Mouse (Mus musculus): ENCODE results near the gene Tmeff1. TPM values are rescaled to one million over a fixed set of nuclear protein-coding genes. Genes with fewer than 3 reads are reported as not detected.

The Tmeff1 gene
- polyA plus RNA-seq, 1 experiment from 2014 or later = 16.7 TPM

GRCm38 (mm10) chr4:48554132-48554531 is 30.8 kb upstream of the Tmeff1 start:
- Histone ChIP-seq H3K9ac (ENCODE audit: low read length) (no peak overlapping the region), H3K4me3 (ENCODE audit: low read depth, low read length) (no peak overlapping the region), H3K27ac (replicated peaks) (no peak overlapping the region), H3K36me3 (ENCODE audit: control insufficient read depth, insufficient read depth, low read length) (peaks cover 5% of the 10 kb centered on the region), H3K4me2 (replicated peaks; ENCODE audit: low read depth) (no peak overlapping the region), H3K9me3 (ENCODE audit: control insufficient read depth, low read length) (no peaks in the 10 kb centered on the region), H3K27me3 (ENCODE audit: control insufficient read depth, insufficient read depth, low read length) (no peaks in the 10 kb centered on the region), H3K4me1 (replicated peaks; ENCODE audit: control insufficient read depth, insufficient read depth) (no peaks in the 10 kb centered on the region)
- no peak for ATAC-seq (ENCODE audit: low FRiP score, low TSS enrichment)
- DNase-seq (ENCODE audit: low spot score) = no peak
- WGBS = 90% methylated on average over 7 of the region's 7 CpGs
- TF ChIP-seq CTCF (IDR thresholded peaks at IDR 0.05; ENCODE audit: low read depth) (no peak), EP300 (optimal IDR thresholded peaks at IDR 0.05) (no peak)

- H3K27ac ChIP-seq (replicated peaks) = no peak overlapping the region
- H3K4me2 ChIP-seq (replicated peaks; ENCODE audit: low read depth) = no peak overlapping the region
- no peaks in the 10 kb centered on the region for H3K27me3 ChIP-seq (ENCODE audit: control insufficient read depth, insufficient read depth, low read length)
- peak; percentile 77 for TF ChIP-seq CTCF (IDR thresholded peaks at IDR 0.05; ENCODE audit: low read depth)
- TF ChIP-seq EP300 (optimal IDR thresholded peaks at IDR 0.05) = no peak
- H3K9ac ChIP-seq (ENCODE audit: low read length) = no peak overlapping the region
- H3K36me3 ChIP-seq (ENCODE audit: control insufficient read depth, insufficient read depth, low read length) = peaks cover 5% of the 10 kb centered on the region
- H3K9me3 ChIP-seq (ENCODE audit: control insufficient read depth, low read length) = no peaks in the 10 kb centered on the region
- ATAC-seq (ENCODE audit: low FRiP score, low TSS enrichment) (no peak), DNase-seq (ENCODE audit: low spot score) (peak; percentile 53)
- no peak overlapping the region for H3K4me3 ChIP-seq (ENCODE audit: low read depth, low read length)
- 9% methylated on average over 3 of the region's 3 CpGs for WGBS
- H3K4me1 ChIP-seq (replicated peaks; ENCODE audit: control insufficient read depth, insufficient read depth) = no peaks in the 10 kb centered on the region
These were observed 29.2 kb upstream of the Tmeff1 start for GRCm38 (mm10) chr4:48555729-48556128.

GRCm38 (mm10) chr4:48559652-48560051 is 25.3 kb upstream of the Tmeff1 start:
- WGBS = 87% methylated on average over 14 of the region's 14 CpGs
- H3K27ac ChIP-seq (replicated peaks) = no peak overlapping the region
- H3K4me1 ChIP-seq (replicated peaks; ENCODE audit: control insufficient read depth, insufficient read depth) = no peaks in the 10 kb centered on the region
- H3K4me3 ChIP-seq (ENCODE audit: low read depth, low read length) = no peak overlapping the region
- no peak overlapping the region for H3K4me2 ChIP-seq (replicated peaks; ENCODE audit: low read depth)
- DNase-seq (ENCODE audit: low spot score) (no peak), ATAC-seq (ENCODE audit: low FRiP score, low TSS enrichment) (no peak)
- no peak for TF ChIP-seq CTCF (IDR thresholded peaks at IDR 0.05; ENCODE audit: low read depth)
- no peak for TF ChIP-seq EP300 (optimal IDR thresholded peaks at IDR 0.05)
- no peaks in the 10 kb centered on the region for H3K27me3 ChIP-seq (ENCODE audit: control insufficient read depth, insufficient read depth, low read length)
- no peaks in the 10 kb centered on the region; the same call in 1 of the 2 replicates for H3K36me3 ChIP-seq (ENCODE audit: control insufficient read depth, insufficient read depth, low read length)
- H3K9ac ChIP-seq (ENCODE audit: low read length) = no peak overlapping the region
- H3K9me3 ChIP-seq (ENCODE audit: control insufficient read depth, low read length) = no peaks in the 10 kb centered on the region

GRCm38 (mm10) chr4:48561824-48562223 is 23.1 kb upstream of the Tmeff1 start:
- no peak overlapping the region for H3K4me3 ChIP-seq (ENCODE audit: low read depth, low read length)
- no peaks in the 10 kb centered on the region; the same call in 1 of the 2 replicates for H3K36me3 ChIP-seq (ENCODE audit: control insufficient read depth, insufficient read depth, low read length)
- no peak overlapping the region for H3K9ac ChIP-seq (ENCODE audit: low read length)
- H3K27ac ChIP-seq (replicated peaks) = no peak overlapping the region
- WGBS = 82% methylated on average over 8 of the region's 8 CpGs
- no peaks in the 10 kb centered on the region for H3K27me3 ChIP-seq (ENCODE audit: control insufficient read depth, insufficient read depth, low read length)
- H3K4me1 ChIP-seq (replicated peaks; ENCODE audit: control insufficient read depth, insufficient read depth) = no peaks in the 10 kb centered on the region
- no peak overlapping the region for H3K4me2 ChIP-seq (replicated peaks; ENCODE audit: low read depth)
- DNase-seq (ENCODE audit: low spot score) = no peak
- no peak for ATAC-seq (ENCODE audit: low FRiP score, low TSS enrichment)
- H3K9me3 ChIP-seq (ENCODE audit: control insufficient read depth, low read length) = no peaks in the 10 kb centered on the region
- no peak for TF ChIP-seq CTCF (IDR thresholded peaks at IDR 0.05; ENCODE audit: low read depth)
- no peak for TF ChIP-seq EP300 (optimal IDR thresholded peaks at IDR 0.05)

- Histone ChIP-seq H3K4me1 (replicated peaks; ENCODE audit: control insufficient read depth, insufficient read depth) (no peaks in the 10 kb centered on the region), H3K4me2 (replicated peaks; ENCODE audit: low read depth) (no peak overlapping the region), H3K9me3 (ENCODE audit: control insufficient read depth, low read length) (no peaks in the 10 kb centered on the region), H3K4me3 (ENCODE audit: low read depth, low read length) (no peak overlapping the region), H3K36me3 (ENCODE audit: control insufficient read depth, insufficient read depth, low read length) (no peaks in the 10 kb centered on the region; the same call in 1 of the 2 replicates), H3K9ac (ENCODE audit: low read length) (no peak overlapping the region), H3K27ac (replicated peaks) (no peak overlapping the region), H3K27me3 (ENCODE audit: control insufficient read depth, insufficient read depth, low read length) (no peaks in the 10 kb centered on the region)
- TF ChIP-seq CTCF (IDR thresholded peaks at IDR 0.05; ENCODE audit: low read depth) (no peak), EP300 (optimal IDR thresholded peaks at IDR 0.05) (no peak)
- no peak for ATAC-seq (ENCODE audit: low FRiP score, low TSS enrichment)
- no peak for DNase-seq (ENCODE audit: low spot score)
These were observed 20.0 kb upstream of the Tmeff1 start for GRCm38 (mm10) chr4:48564962-48565361.

- DNase-seq (ENCODE audit: low spot score) (no peak), ATAC-seq (ENCODE audit: low FRiP score, low TSS enrichment) (no peak)
- no peak overlapping the region for H3K9ac ChIP-seq (ENCODE audit: low read length)
- no peaks in the 10 kb centered on the region for H3K27me3 ChIP-seq (ENCODE audit: control insufficient read depth, insufficient read depth, low read length)
- no peaks in the 10 kb centered on the region for H3K4me1 ChIP-seq (replicated peaks; ENCODE audit: control insufficient read depth, insufficient read depth)
- no peaks in the 10 kb centered on the region for H3K9me3 ChIP-seq (ENCODE audit: control insufficient read depth, low read length)
- 80% methylated on average over 7 of the region's 7 CpGs for WGBS
- H3K27ac ChIP-seq (replicated peaks) = no peak overlapping the region
- H3K4me2 ChIP-seq (replicated peaks; ENCODE audit: low read depth) = no peak overlapping the region
- no peak overlapping the region for H3K4me3 ChIP-seq (ENCODE audit: low read depth, low read length)
- no peaks in the 10 kb centered on the region for H3K36me3 ChIP-seq (ENCODE audit: control insufficient read depth, insufficient read depth, low read length)
- TF ChIP-seq EP300 (optimal IDR thresholded peaks at IDR 0.05) (no peak), CTCF (IDR thresholded peaks at IDR 0.05; ENCODE audit: low read depth) (no peak)
These were observed 8.6 kb upstream of the Tmeff1 start for GRCm38 (mm10) chr4:48576361-48576760.

Measured in stomach, postnatal 0 days (tissue).